Mouse (Mus musculus): ENCODE measurements around the gene Esrrb.

The Esrrb gene

DNA sequence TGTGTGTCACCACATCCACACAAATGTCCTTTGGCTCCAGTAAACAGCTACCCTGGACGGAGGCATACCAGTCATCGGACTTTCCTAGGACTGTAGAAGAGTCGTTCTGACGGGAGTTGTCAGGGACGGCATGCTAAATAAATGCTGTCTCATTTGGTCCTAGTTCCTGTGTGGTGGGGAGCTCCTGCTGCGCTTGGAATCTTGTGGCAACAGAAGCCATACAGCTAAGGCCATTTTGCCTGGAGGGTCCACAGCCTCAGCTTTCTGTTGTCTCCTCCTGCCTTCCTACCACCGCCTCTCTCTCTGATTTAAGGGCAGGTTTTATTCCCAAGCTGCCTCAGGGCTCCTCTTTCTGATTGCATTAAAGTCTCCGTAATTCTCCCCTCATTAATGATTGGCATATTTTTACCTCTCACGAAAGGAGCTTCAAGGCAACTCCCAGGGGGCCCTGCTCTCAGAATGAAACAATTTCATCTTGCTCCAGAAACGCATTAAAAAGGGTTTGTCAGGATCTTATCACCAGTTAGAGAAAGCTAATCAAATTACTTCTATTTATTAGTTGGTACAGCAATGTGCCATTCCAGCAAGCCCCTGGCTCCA lies 26.9 kb downstream of the Esrrb start:
- CTCF ChIA-PET: interaction anchor here in 2 of 4 experiments (0.6 to 2.5 kb wide), 8 partner anchors 7 to 538 kb away, joined by 3 to 13 read pairs (median 3); no protein-coding TSS in a partner anchor
- POLR2A ChIA-PET: interaction anchor here in 3 of 4 experiments (0.6 to 3.8 kb wide), 17 partner anchors 8 to 603 kb away, joined by 3 to 19 read pairs (median 5); no protein-coding TSS in a partner anchor

- ChIA-PET POLR2A (interaction anchor here in 3 of 4 experiments (0.5 to 2.4 kb wide), 15 partner anchors 8 to 538 kb away, joined by 3 to 19 read pairs (median 4); no protein-coding TSS in a partner anchor), CTCF (interaction anchor here (0.6 to 1.7 kb wide), 7 partner anchors 8 to 536 kb away, joined by 3 to 6 read pairs (median 3); no protein-coding TSS in a partner anchor)
Measured at GRCm38 (mm10) chr12:86394773-86395172, 33.9 kb downstream of the Esrrb start.

DNA sequence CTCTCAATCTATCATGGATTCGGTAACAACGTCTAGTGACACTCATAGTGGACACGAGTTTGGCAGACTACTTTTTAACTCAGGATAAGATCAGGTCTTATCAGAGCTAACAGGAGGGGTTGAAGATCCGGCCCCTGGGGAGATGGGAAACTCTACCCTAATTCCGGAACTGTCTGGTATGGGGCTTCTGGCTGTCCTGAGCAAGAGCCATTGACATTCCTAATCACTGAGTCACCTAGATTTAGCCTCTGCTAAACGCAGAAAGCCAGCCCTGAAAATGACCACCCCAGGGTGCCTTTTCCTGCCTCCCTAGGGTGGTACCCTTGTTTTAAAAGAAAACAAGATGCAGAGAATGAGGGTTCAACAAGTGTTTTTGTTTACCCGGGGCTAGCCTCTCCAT lies 34.4 kb downstream of the Esrrb start:
- ChIA-PET POLR2A (interaction anchor here (0.5 to 2.4 kb wide), 26 partner anchors 9 to 198 kb away, joined by 3 to 19 read pairs (median 4); no protein-coding TSS in a partner anchor), CTCF (interaction anchor here (0.6 to 1.7 kb wide), 10 partner anchors 9 to 1642 kb away, joined by 3 to 6 read pairs (median 3); no protein-coding TSS in a partner anchor)

GRCm38 (mm10) chr12:86398762-86399161 lies 37.8 kb downstream of the Esrrb start:
- POLR2A ChIA-PET: interaction anchor here in 2 of 4 experiments (0.6 to 1.6 kb wide), 6 partner anchors 10 to 82 kb away, joined by 3 to 5 read pairs (median 3); no protein-coding TSS in a partner anchor

GRCm38 (mm10) chr12:86402718-86403117 lies 41.8 kb downstream of the Esrrb start:
- POLR2A ChIA-PET: interaction anchor here in 3 of 4 experiments (0.7 to 1.9 kb wide), 5 partner anchors 9 to 115 kb away, joined by 3 to 8 read pairs (median 4); no protein-coding TSS in a partner anchor
- CTCF ChIA-PET: interaction anchor here (0.5 to 2.8 kb wide), 24 partner anchors 9 to 702 kb away, joined by 3 to 13 read pairs (median 4); no protein-coding TSS in a partner anchor

More at GRCm38 (mm10) chr12:86398762-86399161, 37.8 kb downstream of the Esrrb start:
- CTCF ChIA-PET: interaction anchor here in 2 of 4 experiments (0.5 to 1.8 kb wide), 3 partner anchors 31 to 113 kb away, joined by 5 to 18 read pairs (median 6); no protein-coding TSS in a partner anchor

DNA sequence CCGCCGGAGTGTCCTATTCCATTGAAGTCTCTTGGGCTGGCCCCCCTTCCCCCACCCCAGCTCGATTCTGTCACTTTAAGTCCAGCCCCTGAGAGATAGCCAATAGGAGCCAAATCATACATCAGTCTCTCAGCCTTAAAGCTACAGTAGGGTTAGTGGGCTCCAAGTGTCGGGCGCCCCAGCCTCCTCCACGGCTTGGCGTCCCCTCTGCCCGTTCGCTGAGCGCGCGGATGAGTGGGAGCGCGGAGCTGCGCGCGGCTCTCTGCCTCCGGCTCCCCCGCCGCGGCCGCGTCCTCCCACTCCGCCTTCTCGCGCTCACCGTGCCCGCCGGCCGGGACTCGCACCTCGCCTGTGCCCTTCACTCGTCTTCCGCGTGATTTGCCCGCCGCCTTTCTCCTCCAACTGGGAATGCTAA lies 60.6 kb downstream of the Esrrb start:
- ChIA-PET POLR2A (interaction anchor here in 2 of 4 experiments (0.8 to 3.5 kb wide), 8 partner anchors 9 to 59 kb away, joined by 3 to 22 read pairs (median 3); no protein-coding TSS in a partner anchor), CTCF (interaction anchor here in 2 of 4 experiments (1.1 to 1.6 kb wide), 2 partner anchors 9 to 12 kb away, joined by 4 to 6 read pairs; no protein-coding TSS in a partner anchor)

- CTCF ChIA-PET: interaction anchor here in 1 of 4 experiments (1.6 kb wide), 1 partner anchor 11 kb away, joined by 6 read pairs; no protein-coding TSS in a partner anchor
- POLR2A ChIA-PET: interaction anchor here (0.6 to 3.5 kb wide), 11 partner anchors 9 to 51 kb away, joined by 3 to 22 read pairs (median 3); no protein-coding TSS in a partner anchor
Measured at GRCm38 (mm10) chr12:86422166-86422910, 61.4 kb downstream of the Esrrb start.

DNA sequence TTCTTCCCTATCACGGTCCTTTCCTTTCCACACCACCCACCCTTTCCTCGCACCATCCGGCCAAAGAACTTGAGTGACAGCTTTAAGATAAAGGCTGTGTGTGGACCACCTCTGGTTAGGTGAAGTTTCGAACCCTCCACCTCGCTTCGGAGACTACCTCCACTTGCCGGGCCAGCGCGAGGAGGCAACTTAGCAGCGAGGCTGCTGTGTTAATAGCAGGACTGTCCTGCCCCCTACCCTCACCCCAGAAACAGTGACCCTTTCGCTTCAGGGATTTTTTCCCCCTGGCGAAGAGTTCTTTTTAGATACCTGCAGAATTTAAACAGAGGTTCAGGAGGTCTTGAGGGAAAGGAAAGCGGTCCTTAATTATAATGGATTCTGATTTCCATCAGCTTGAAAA lies 62.2 kb downstream of the Esrrb start:
- CTCF ChIA-PET: no interaction called here

GRCm38 (mm10) chr12:86427585-86427984 lies 66.7 kb downstream of the Esrrb start:
- POLR2A ChIA-PET: interaction anchor here (0.6 to 1.8 kb wide), 20 partner anchors 8 to 608 kb away, joined by 3 to 8 read pairs (median 4); no protein-coding TSS in a partner anchor
- CTCF ChIA-PET: interaction anchor here (0.6 to 1.6 kb wide), 11 partner anchors 8 to 1335 kb away, joined by 3 to 12 read pairs (median 5); no protein-coding TSS in a partner anchor

More for the DNA sequence above, 62.2 kb downstream of the Esrrb start:
- POLR2A ChIA-PET: interaction anchor here in 3 of 4 experiments (0.5 to 3.5 kb wide), 9 partner anchors 10 to 414 kb away, joined by 3 to 22 read pairs (median 4); no protein-coding TSS in a partner anchor

DNA sequence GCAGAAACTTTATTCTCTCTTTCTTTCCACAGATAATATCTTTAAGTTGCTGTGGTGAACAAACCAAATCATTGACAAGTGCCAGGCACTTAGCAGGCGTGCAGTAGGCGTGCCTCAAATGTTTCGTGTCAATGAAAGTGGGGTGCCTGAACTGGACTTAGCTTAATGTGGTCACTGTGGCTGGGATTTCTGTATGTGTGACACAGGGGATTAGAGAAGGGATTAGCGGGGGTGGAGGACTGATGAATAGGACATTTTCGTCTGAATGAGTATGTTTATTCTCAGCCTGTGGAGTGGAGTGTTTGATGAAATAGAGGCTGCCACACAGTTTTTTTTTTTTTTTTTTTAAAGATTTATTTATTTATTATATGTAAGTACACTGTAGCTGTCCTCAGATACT lies 70.8 kb downstream of the Esrrb start:
- POLR2A ChIA-PET: interaction anchor here in 3 of 4 experiments (0.6 to 2.1 kb wide), 10 partner anchors 10 to 590 kb away, joined by 3 to 17 read pairs (median 4); no protein-coding TSS in a partner anchor
- CTCF ChIA-PET: interaction anchor here in 1 of 4 experiments (1.1 to 1.3 kb wide), 2 partner anchors 11 to 60 kb away, joined by 3 read pairs; no protein-coding TSS in a partner anchor

- CTCF ChIA-PET: interaction anchor here (0.5 to 2.4 kb wide), 47 partner anchors 8 to 995 kb away, joined by 3 to 13 read pairs (median 3); no protein-coding TSS in a partner anchor
- POLR2A ChIA-PET: interaction anchor here (0.6 to 2.1 kb wide), 36 partner anchors 9 to 1881 kb away, joined by 3 to 36 read pairs (median 4); partner anchors contain the start of gene Angel1 (in 1 of the 4)
Measured at GRCm38 (mm10) chr12:86433371-86433821, 72.5 kb downstream of the Esrrb start.

DNA sequence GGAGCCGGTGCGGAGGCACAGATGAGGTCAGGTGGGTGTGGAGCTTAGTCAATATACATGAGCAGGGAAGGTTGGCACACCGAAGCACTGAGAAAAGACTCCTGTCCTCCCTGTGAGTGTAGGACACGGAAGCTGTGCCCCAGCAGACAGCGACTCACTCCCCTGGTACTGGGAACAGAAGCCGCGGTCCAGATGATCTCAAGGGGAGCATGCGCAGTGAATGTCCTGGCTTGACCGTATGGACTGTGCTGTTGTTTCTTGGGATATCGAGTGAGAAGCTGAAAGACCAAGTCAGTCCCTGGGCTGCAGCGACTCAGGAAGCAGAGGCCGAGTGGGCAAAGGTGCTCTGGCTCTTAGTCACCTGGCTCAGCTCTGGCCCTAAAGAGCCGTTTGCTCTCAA lies 74.7 kb downstream of the Esrrb start:
- POLR2A ChIA-PET: interaction anchor here (0.5 to 4.4 kb wide), 47 partner anchors 8 to 822 kb away, joined by 3 to 45 read pairs (median 4); no protein-coding TSS in a partner anchor
- CTCF ChIA-PET: interaction anchor here in 2 of 4 experiments (0.6 to 1.1 kb wide), 2 partner anchors 16 to 488 kb away, joined by 3 read pairs; no protein-coding TSS in a partner anchor

DNA sequence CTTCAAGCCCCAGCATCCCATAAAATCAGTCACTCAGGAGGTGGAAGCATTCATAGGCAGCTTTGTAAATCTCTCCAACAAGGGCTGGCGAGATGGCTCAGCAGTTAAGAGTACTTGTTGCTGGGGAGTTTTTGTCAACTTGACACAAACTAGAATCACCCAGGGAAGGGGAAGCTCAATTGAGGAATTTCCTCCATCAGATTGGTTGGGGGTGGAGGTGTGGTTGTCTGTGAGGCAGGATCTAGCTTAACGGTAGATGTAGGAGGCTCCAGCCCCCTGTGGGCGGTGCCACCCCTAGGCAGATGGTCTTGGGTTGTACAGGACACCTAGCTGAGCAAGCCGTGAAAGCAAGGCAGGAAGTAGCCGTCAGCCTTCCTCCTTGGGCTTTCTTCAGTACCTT lies 89.9 kb downstream of the Esrrb start:
- ChIA-PET CTCF (interaction anchor here in 2 of 4 experiments (0.5 to 0.6 kb wide), 2 partner anchors 549 to 840 kb away, joined by 4 read pairs; no protein-coding TSS in a partner anchor), POLR2A (interaction anchor here (0.6 to 63.9 kb wide), 31 partner anchors 9 to 78 kb away, joined by 3 to 4750 read pairs (median 5); no protein-coding TSS in a partner anchor)

DNA sequence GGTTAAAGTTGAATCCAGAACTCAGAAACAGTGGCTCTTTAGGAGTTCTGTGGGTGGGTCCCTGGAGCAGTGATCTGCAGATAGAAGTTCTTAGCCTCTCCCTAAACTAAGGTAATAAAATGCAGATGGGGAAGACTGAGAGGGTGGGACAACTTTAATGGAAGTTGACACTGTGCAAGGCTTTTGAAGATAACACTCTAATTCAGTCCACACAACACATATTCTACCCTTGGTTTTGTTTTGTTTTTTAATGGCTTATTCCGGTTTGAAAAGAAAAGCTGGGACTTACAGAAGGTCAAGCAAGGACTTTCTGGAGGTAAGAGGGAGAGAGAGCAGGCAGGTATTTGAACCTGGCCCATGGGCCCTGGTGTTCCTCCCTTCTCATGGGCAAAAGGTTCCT lies 94.1 kb downstream of the Esrrb start:
- CTCF ChIA-PET: no interaction called here
- POLR2A ChIA-PET: interaction anchor here in 3 of 4 experiments (0.6 to 63.9 kb wide), 16 partner anchors 8 to 309 kb away, joined by 3 to 4750 read pairs (median 5); no protein-coding TSS in a partner anchor

DNA sequence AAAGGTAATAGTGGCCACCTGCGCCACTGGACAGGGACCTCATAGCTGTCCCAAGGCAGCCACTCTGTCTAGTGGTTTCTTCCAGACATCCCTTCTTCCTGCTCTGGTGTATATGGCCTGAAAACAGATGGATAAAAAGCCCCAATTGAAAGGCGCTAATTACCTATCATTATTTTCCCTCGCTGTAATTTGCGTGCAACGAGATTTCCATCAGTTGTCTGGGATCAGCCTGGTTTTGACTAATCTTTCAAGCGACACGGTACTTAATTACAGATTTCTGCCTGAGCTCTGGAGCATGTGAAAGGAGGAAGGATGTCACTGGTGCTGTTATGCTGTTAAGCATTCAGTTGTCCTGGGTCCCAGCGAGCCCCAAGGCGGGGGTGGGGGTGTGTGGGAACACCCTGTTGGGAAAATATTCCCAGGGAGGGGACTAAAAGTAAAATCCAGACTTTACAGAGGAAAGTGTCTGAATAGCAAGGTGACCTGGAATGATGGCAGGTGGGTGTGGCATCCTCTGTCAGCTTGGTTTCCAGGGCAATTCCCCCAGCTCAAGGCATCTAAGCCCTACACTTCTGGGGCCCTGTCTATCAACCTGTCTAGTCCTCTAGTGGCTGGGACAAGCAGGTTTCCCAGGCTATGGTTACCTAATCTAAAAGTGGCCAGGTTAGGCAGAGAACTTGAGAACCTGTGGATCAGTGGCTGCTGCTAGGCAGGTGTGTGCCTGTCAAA lies 102.0 kb downstream of the Esrrb start:
- POLR2A ChIA-PET: interaction anchor here (0.6 to 63.9 kb wide), 35 partner anchors 7 to 340 kb away, joined by 3 to 4750 read pairs (median 5); no protein-coding TSS in a partner anchor
- CTCF ChIA-PET: interaction anchor here in 2 of 4 experiments (0.6 kb wide), 3 partner anchors 45 to 408 kb away, joined by 3 read pairs; no protein-coding TSS in a partner anchor

GRCm38 (mm10) chr12:86464385-86464784 lies 103.5 kb downstream of the Esrrb start:
- ChIA-PET CTCF (interaction anchor here in 1 of 4 experiments (0.6 kb wide), 1 partner anchor 120 kb away, joined by 3 read pairs; no protein-coding TSS in a partner anchor), POLR2A (interaction anchor here (0.5 to 63.9 kb wide), 40 partner anchors 8 to 495 kb away, joined by 3 to 4750 read pairs (median 5); no protein-coding TSS in a partner anchor)

DNA sequence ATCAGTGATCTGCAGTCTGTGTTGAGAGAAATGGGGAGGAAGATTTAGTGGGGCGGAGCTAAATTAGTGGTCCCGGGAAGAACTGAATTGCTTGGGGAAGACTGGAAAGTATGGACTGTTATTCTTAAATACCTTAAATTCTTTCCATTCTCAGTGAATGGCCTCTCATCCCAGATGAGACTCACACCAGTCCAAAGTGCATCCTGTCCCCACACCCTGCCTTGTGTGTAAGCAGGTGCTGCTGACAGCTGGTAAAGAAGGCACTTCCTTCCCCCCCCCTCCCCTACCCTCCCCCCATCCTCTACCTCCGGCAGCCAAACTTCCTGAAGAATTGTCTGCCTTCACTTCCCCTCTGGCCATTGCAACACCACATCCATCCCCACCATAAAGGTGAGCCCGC lies 105.3 kb downstream of the Esrrb start:
- CTCF ChIA-PET: no interaction called here
- POLR2A ChIA-PET: interaction anchor here (0.6 to 63.9 kb wide), 28 partner anchors 8 to 811 kb away, joined by 3 to 4750 read pairs (median 4); no protein-coding TSS in a partner anchor
